Mouse (Mus musculus) spleen, adult 10 weeks (tissue): ENCODE data around the gene Fmo9. TPM values are rescaled to one million over a fixed set of nuclear protein-coding genes. Genes with fewer than 3 reads are reported as not detected.

ENCODE experiments used
- polyA plus RNA-seq: library from polyadenylated mRNA; stranded (reverse); fragments of 350-450 nt; fragmentation: Illumina TruSeq; extraction: RNeasy Lipid Tissue Mini Kit (QIAGEN cat#74804); gene quantifications from one replicate; pipeline ENCODE4 v1.2.3, GENCODE M21; 2015; ENCODE audit warnings: low replicate concordance; ENCODE audit not compliant: insufficient read depth

Gene Fmo9
- polyA plus RNA-seq = not detected

GRCm38 (mm10) chr1:166681745-166682144 is at the start of gene Fmo9:
Fmo9 (minus strand) TSS chr1:166681845.

GRCm38 (mm10) chr1:166647593-166647992 is 34.1 kb downstream of the Fmo9 start, which contains the start of gene Gm4847:
Gm4847 (minus strand) TSS chr1:166647693.

Other genes with a start within 250 kb of the Fmo9 start
- gene Gm4846, start 184.3 kb downstream of the Fmo9 start, polyA plus RNA-seq = not detected
- gene Gm4847, start 34.2 kb downstream of the Fmo9 start, polyA plus RNA-seq = not detected